Mouse (Mus musculus) limb, embryonic 11.5 days (tissue): Measurements from ENCODE around the gene Kctd19. TPM values are rescaled to one million over a fixed set of nuclear protein-coding genes. Genes with fewer than 3 reads are reported as not detected.

Experiments
- ATAC-seq: fragments of 200-750 bp; cut with Nextera tagmentation; 2 replicates; pipeline ENCODE4 v1.8.0; 2017; ENCODE audit warnings: low read depth; ENCODE audit not compliant: insufficient number of reproducible peaks, low FRiP score, low TSS enrichment
- DNase-seq: peaks from one replicate; pipeline ENCODE4 v3.0.0-alpha.2; 2015; ENCODE audit warnings: low spot score
- H3K27ac ChIP-seq: fragments of 300-500 bp; sonication (generic); replicated peaks from 2 replicates; pipeline ENCODE4 v1.5.1; 2014; ENCODE audit warnings: low read depth, mild to moderate bottlenecking, low read length
- H3K27me3 ChIP-seq: fragments of 300-500 bp; sonication (generic); 2 replicates; pipeline ENCODE4 v1.6.1; 2014; ENCODE audit warnings: mild to moderate bottlenecking, low read length, mixed read lengths; ENCODE audit not compliant: control insufficient read depth, insufficient read depth
- H3K36me3 ChIP-seq: fragments of 300-500 bp; sonication (generic); 2 replicates; pipeline ENCODE4 v1.6.1; 2014; ENCODE audit warnings: mild to moderate bottlenecking, low read length, moderate library complexity, mixed read lengths; ENCODE audit not compliant: control insufficient read depth, insufficient read depth
- H3K4me1 ChIP-seq: fragments of 300-500 bp; sonication (generic); 2 replicates; pipeline ENCODE4 v1.6.1; 2014; ENCODE audit warnings: low read length, mixed read lengths; ENCODE audit not compliant: control insufficient read depth, insufficient read depth
- H3K4me2 ChIP-seq: fragments of 300-500 bp; sonication (generic); 2 replicates; pipeline ENCODE4 v1.6.1; 2014; ENCODE audit warnings: low read depth, mild to moderate bottlenecking, moderate library complexity; ENCODE audit not compliant: severe bottlenecking
- H3K4me3 ChIP-seq: fragments of 300-500 bp; sonication (generic); 2 replicates; pipeline ENCODE4 v1.5.1; 2014; ENCODE audit warnings: low read depth, low read length
- H3K9ac ChIP-seq: fragments of 300-500 bp; sonication (generic); 2 replicates; pipeline ENCODE4 v1.6.1; 2014; ENCODE audit warnings: mild to moderate bottlenecking, low read length
- H3K9me3 ChIP-seq: fragments of 300-500 bp; sonication (generic); 2 replicates; pipeline ENCODE4 v1.6.1; 2016; ENCODE audit warnings: low read length; ENCODE audit not compliant: control insufficient read depth
- WGBS: fragments of 180-500 bp; shearing (Covaris S2); extraction: QIAGEN DNeasy Blood & Tissue Kit; methylation state at CpG from one replicate; pipeline ENCODE4 v1.1.7; 2014; 5-methylcytosine and 5-hydroxymethylcytosine counted together
- polyA plus RNA-seq: library from polyadenylated mRNA; unstranded; fragments of >200 nt; fragmentation: Nextera tagmentation; extraction: Ambion mirVana; gene quantifications from 2 replicates; pipeline ENCODE4 v1.2.1, GENCODE M21; 2014

The Kctd19 gene
- polyA plus RNA-seq, 1 experiment from 2014 or later: not detected

DNA sequence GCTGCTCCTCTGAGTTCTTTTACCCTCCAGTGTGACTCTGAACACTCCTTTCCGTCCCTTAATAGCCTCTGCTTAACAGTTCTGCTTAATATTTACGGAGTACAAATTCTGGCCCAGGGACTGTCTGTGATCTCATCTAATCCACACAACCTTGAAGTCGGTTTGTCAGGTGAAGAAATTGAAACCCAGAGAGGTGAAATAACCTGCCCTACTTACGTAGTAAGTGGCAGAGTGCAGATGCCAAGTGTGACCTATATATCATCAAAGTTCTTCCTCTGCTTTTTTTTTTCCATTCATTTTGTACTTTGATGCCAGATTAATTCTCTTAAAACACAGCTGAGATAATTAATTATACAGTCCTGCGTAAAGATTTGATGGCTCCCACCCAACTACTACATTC lies 20.8 kb upstream of the Kctd19 start:
- ATAC-seq (no peak), DNase-seq (no peak)
- H3K27ac ChIP-seq: no peak overlapping the region
- 82% methylated on average over 5 of the region's 5 CpGs for WGBS
- H3K36me3 ChIP-seq: no peaks in the 10 kb centered on the region
- no peak overlapping the region for H3K9ac ChIP-seq
- H3K4me2 ChIP-seq: no peak overlapping the region
- H3K4me1 ChIP-seq: no peaks in the 10 kb centered on the region
- no peaks in the 10 kb centered on the region for H3K27me3 ChIP-seq
- no peak overlapping the region for H3K4me3 ChIP-seq
- H3K9me3 ChIP-seq: no peaks in the 10 kb centered on the region

DNA sequence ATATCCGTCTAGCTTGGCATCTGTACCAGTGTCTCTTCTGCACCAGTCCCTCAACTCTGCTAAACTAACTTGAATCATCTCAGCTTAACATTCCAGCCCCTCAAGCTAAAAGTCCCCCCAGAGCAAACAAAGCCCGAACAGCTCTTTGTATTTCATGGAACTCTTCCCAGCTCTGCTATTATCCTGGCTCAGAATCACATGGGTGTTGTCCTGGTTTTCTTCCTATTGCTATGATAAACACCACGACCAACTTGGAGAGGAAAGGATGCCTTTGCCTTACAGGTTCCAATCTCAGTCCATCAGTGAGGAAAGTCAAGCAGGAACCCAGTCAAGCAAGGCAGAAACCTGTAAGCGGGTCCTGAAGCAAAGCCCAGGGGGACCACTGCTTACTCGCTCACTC lies 20.2 kb upstream of the Kctd19 start:
- Histone ChIP-seq H3K4me3 (no peak overlapping the region), H3K27me3 (no peaks in the 10 kb centered on the region), H3K27ac (no peak overlapping the region), H3K4me1 (no peaks in the 10 kb centered on the region), H3K9me3 (no peaks in the 10 kb centered on the region), H3K9ac (no peak overlapping the region), H3K4me2 (no peak overlapping the region), H3K36me3 (no peaks in the 10 kb centered on the region)
- DNase-seq (no peak), ATAC-seq (no peak)
- 61% methylated on average over 5 of the region's 5 CpGs for WGBS

DNA sequence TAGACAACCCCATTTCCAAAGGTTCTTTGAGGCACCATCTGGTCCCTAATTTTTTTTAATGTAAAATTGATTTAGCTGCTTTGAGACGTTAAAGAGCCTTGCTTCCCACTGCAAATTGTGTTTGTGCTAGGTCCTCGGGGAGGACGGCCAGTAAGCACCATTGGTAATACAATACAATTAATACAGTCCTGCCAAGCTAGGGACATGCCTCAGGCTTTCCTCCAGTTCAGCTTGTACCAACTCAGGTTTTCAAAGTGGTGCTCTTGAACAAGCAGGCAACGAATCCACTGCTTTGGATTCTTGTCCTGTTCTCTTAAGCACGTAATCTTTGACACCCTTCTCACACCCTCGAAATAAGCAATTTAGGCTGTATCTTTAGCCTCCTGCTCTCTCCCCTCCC lies 19.7 kb upstream of the Kctd19 start:
- 76% methylated on average over 6 of the region's 6 CpGs for WGBS
- no peak for DNase-seq
- H3K9me3 ChIP-seq: no peaks in the 10 kb centered on the region

DNA sequence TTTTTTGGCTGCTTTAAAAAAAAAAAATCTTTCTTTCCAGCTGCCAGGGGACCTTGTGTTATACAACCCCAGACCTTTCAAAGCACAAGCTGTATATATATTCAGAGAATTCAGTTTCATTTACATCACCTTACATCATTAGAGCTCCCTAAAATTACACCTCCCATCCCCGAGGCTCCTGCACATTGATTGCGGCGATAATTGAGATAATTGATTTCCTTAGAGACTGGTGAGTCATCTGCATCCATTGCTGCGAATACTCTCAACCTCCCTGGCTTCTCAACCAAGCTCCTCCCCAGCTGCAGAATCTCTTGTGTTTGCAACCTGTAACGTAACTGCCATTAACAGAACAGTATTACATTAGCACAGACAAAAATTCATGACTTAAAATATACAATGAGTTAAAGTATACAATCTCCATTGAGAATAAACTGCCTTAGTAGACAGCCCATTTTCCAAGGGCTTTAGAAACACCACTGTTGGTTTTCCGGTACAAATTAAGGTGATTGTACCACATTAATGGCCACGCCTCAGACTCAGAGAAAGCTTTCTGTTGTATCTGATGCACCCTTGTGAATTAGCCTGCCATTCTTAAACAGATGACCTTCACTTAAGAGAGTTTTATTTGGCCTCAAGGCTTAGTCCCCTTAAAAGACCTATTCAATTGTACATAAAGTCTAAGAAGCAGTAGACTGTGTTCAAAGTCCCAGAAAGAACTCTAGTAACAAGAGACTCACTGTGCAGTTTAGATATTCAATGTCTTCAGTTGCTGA lies 18.6 kb upstream of the Kctd19 start:
- 75% methylated on average over 7 of the region's 7 CpGs for WGBS
- H3K27me3 ChIP-seq: no peaks in the 10 kb centered on the region
- no peak for ATAC-seq
- H3K4me2 ChIP-seq: no peak overlapping the region
- no peak overlapping the region for H3K4me3 ChIP-seq
- no peak for DNase-seq
- H3K27ac ChIP-seq: no peak overlapping the region
- no peaks in the 10 kb centered on the region for H3K4me1 ChIP-seq
- H3K9me3 ChIP-seq: no peaks in the 10 kb centered on the region
- no peaks in the 10 kb centered on the region for H3K36me3 ChIP-seq
- no peak overlapping the region for H3K9ac ChIP-seq

More for the DNA sequence above, 19.7 kb upstream of the Kctd19 start:
- no peak overlapping the region for H3K27ac ChIP-seq
- no peak overlapping the region for H3K4me2 ChIP-seq
- ATAC-seq: no peak
- H3K27me3 ChIP-seq: no peaks in the 10 kb centered on the region
- H3K4me1 ChIP-seq: no peaks in the 10 kb centered on the region
- H3K36me3 ChIP-seq: no peaks in the 10 kb centered on the region
- H3K9ac ChIP-seq: no peak overlapping the region
- no peak overlapping the region for H3K4me3 ChIP-seq

DNA sequence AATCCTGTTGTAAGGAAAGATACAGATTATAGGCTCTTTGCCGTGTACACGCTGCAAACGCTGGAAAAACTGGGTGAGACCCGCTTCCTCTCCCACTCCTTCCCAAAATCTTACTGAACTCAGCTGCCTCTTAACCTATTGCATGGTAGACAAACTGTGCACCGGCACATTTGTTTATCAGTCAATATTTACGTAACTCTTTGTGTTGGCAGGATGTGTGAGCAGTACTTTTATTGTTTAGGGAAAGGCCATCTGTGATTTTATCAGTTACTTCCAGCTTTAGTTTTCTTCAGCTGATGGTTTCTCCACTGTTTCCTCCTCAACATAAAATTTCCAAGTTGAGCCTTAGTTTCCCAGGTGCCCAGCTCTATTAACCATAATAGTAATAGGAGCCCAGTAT lies 13.6 kb upstream of the Kctd19 start:
- ATAC-seq (no peak), DNase-seq (no peak)
- H3K4me1 ChIP-seq: no peaks in the 10 kb centered on the region
- H3K4me3 ChIP-seq: no peak overlapping the region
- WGBS: 84% methylated on average over 6 of the region's 6 CpGs
- H3K36me3 ChIP-seq: no peaks in the 10 kb centered on the region
- no peaks in the 10 kb centered on the region for H3K27me3 ChIP-seq
- H3K9me3 ChIP-seq: no peaks in the 10 kb centered on the region
- H3K4me2 ChIP-seq: no peak overlapping the region
- H3K9ac ChIP-seq: no peak overlapping the region
- H3K27ac ChIP-seq: no peak overlapping the region

DNA sequence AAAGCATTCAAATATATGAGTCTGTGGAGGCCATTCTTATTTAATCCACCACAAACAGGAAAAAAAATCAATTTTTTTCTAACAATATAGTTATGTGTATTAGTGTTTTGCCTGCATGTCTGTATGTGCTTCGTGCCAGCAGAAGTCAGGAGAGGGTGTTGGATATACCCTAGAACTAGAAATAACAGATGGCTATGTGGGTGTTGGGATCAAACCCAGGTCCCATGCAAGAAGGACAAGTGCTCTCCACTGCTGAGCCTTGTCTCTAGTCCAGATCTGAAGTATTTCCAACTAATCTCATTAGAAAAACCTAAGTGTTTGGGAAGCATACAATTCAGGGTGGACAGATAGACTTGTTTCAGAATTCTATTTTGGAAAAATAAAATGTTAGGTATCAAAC lies 8.7 kb upstream of the Kctd19 start:
- H3K27ac ChIP-seq: no peak overlapping the region
- no peaks in the 10 kb centered on the region for H3K27me3 ChIP-seq
- 60% methylated on average over 1 of the region's 1 CpGs for WGBS
- H3K9ac ChIP-seq: no peak overlapping the region
- H3K9me3 ChIP-seq: no peaks in the 10 kb centered on the region
- no peak overlapping the region for H3K4me2 ChIP-seq
- H3K4me1 ChIP-seq: no peaks in the 10 kb centered on the region
- H3K4me3 ChIP-seq: no peak overlapping the region
- DNase-seq (no peak), ATAC-seq (no peak)
- H3K36me3 ChIP-seq: no peaks in the 10 kb centered on the region

DNA sequence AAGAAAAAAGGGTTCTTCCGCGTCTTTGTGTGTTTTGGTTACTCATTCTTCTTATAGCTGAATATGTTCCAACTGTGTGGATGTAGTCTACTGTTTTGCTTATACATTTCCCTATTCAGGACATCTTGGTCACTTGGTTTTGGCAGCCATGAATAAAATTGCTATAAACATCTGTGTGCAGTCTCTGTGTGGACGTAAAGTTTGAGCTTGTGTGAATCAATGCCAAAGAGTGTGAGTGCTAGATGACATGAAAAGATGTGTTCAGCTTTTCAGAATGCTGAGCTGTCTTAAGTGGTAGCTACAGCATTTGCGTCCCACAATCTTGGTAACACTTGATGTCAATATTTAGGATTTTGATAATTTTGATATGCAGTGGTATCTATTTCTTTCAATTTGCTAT lies 6.5 kb upstream of the Kctd19 start:
- WGBS: 91% methylated on average over 4 of the region's 4 CpGs
- DNase-seq: no peak

DNA sequence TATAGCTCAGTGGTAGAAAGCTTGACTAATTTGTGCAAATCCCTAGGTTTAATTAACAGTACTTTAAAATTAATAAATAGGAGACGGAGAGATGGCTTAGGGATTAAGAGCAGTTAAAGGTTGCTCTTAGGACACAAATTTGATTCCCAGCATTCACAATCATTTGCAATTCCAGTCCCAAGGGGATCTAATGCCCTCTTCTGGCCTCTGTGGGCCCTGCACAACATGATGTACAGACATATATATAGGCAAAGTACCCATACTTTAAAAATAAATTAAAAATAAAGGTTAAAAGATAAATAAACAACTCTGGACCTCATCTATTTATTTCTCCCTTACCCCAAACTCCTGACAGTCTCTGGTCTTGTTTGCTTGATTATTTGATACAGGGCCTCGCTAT lies 5.7 kb upstream of the Kctd19 start:
- Histone ChIP-seq H3K9ac (no peak overlapping the region), H3K4me2 (no peak overlapping the region), H3K4me3 (no peak overlapping the region), H3K36me3 (no peaks in the 10 kb centered on the region), H3K9me3 (no peaks in the 10 kb centered on the region), H3K4me1 (no peaks in the 10 kb centered on the region), H3K27me3 (peaks cover 2% of the 10 kb centered on the region; the same call in 1 of the 2 replicates), H3K27ac (no peak overlapping the region)
- DNase-seq (no peak), ATAC-seq (no peak)
- WGBS: 80% methylated on average over 2 of the region's 2 CpGs

More for the DNA sequence above, 6.5 kb upstream of the Kctd19 start:
- no peaks in the 10 kb centered on the region for H3K4me1 ChIP-seq
- H3K27ac ChIP-seq: no peak overlapping the region
- no peak overlapping the region for H3K4me2 ChIP-seq
- no peak for ATAC-seq
- H3K4me3 ChIP-seq: no peak overlapping the region
- H3K9me3 ChIP-seq: no peaks in the 10 kb centered on the region
- no peaks in the 10 kb centered on the region for H3K27me3 ChIP-seq
- H3K9ac ChIP-seq: no peak overlapping the region
- no peaks in the 10 kb centered on the region for H3K36me3 ChIP-seq

DNA sequence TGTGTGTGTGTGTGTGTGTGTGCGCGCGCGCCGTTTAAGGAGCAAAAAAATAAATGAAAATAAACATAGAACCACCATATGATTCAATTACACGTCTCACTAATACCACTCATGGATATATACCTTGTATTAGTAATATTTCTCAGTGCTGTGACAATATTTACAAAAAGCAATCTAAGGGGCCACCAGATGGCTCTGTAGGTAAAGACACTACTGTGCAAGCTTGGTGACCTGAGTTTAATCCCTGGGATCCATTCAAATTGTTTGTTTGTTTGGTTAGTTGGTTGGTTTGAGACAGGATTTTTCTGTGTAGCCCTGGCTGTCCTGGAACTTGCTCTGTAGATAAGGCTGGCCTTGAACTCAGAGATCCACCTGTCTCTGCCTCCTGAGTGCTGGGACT lies 3.4 kb downstream of the Kctd19 start:
- H3K27ac ChIP-seq: no peak overlapping the region
- H3K36me3 ChIP-seq: no peaks in the 10 kb centered on the region
- 0 out of 2 replicates have a peak, but pooled peaks cover 2% of the 10 kb centered on the region for H3K4me1 ChIP-seq
- H3K4me2 ChIP-seq: no peak overlapping the region
- no peak overlapping the region for H3K9ac ChIP-seq
- peaks cover 12% of the 10 kb centered on the region for H3K27me3 ChIP-seq
- ATAC-seq (no peak), DNase-seq (no peak)
- no peaks in the 10 kb centered on the region for H3K9me3 ChIP-seq
- 92% methylated on average over 6 of the region's 6 CpGs for WGBS
- H3K4me3 ChIP-seq: no peak overlapping the region
